Mouse (Mus musculus) limb, embryonic 12.5 days (tissue): ENCODE measurements around the gene Acvr1c. TPM values are rescaled to one million over a fixed set of nuclear protein-coding genes. Genes with fewer than 3 reads are reported as not detected.

ENCODE experiments used
- ATAC-seq: fragments of 200-750 bp; cut with Nextera tagmentation; 2 replicates; pipeline ENCODE4 v1.8.0; 2017; ENCODE audit warnings: low read depth, moderate TSS enrichment; ENCODE audit not compliant: insufficient number of reproducible peaks, insufficient read depth, low FRiP score, low TSS enrichment
- H3K27ac ChIP-seq: fragments of 300-500 bp; sonication (generic); 2 replicates; pipeline ENCODE4 v1.5.1; 2016; ENCODE audit warnings: mild to moderate bottlenecking, moderate library complexity
- H3K27me3 ChIP-seq: fragments of 300-500 bp; sonication (generic); 2 replicates; pipeline ENCODE4 v1.6.1; 2016; ENCODE audit warnings: mild to moderate bottlenecking, moderate library complexity
- H3K36me3 ChIP-seq: fragments of 300-500 bp; sonication (generic); 2 replicates; pipeline ENCODE4 v1.6.1; 2016; ENCODE audit warnings: mild to moderate bottlenecking, moderate library complexity
- H3K4me1 ChIP-seq: fragments of 300-500 bp; sonication (generic); replicated peaks from 2 replicates; pipeline ENCODE4 v1.6.1; 2016
- H3K4me2 ChIP-seq: fragments of 300-500 bp; sonication (generic); 2 replicates; pipeline ENCODE4 v1.6.1; 2016; ENCODE audit warnings: mild to moderate bottlenecking, moderate library complexity
- H3K4me3 ChIP-seq: fragments of 300-500 bp; sonication (generic); replicated peaks from 2 replicates; pipeline ENCODE4 v1.5.1; 2016; ENCODE audit warnings: mild to moderate bottlenecking
- H3K9ac ChIP-seq: fragments of 300-500 bp; sonication (generic); replicated peaks from 2 replicates; pipeline ENCODE4 v1.6.1; 2016; ENCODE audit warnings: mild to moderate bottlenecking, moderate library complexity
- H3K9me3 ChIP-seq: fragments of 300-500 bp; sonication (generic); 2 replicates; pipeline ENCODE4 v1.6.1; 2016; ENCODE audit warnings: mild to moderate bottlenecking, moderate library complexity
- WGBS: fragments of 180-500 bp; shearing (Covaris S2); methylation state at CpG from one replicate; pipeline ENCODE4 v1.1.7; 2016; 5-methylcytosine and 5-hydroxymethylcytosine counted together
- polyA plus RNA-seq: library from polyadenylated mRNA; unstranded; fragments of >200 nt; fragmentation: Nextera tagmentation; extraction: Ambion mirVana; gene quantifications from 2 replicates; pipeline ENCODE4 v1.2.1, GENCODE M21; 2016

Gene Acvr1c
- polyA plus RNA-seq, 1 experiment from 2014 or later: 0.05 TPM

DNA sequence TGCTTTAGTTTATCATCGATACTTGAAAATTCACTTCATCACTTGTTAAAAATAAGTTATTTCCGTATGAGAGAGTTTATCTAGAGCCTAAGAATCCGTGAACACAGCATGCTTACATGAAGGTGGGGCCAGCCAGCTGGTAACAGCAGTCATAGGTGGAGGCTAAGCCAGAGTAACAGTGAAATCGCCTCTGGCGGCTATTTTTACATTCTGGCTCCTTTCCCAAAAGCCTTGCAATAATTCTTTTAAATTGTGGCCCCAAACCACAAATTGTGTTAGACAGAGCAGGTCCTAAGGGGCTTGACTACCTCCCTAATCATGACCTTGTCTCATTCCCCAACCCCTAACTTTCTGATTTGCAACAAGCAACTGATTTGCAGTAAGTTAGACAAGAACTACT, 4.8 kb downstream of the Acvr1c start:
- Histone ChIP-seq H3K36me3 (no peaks in the 10 kb centered on the region), H3K9me3 (no peaks in the 10 kb centered on the region), H3K4me3 (no peak overlapping the region), H3K9ac (no peak overlapping the region), H3K4me2 (no peak overlapping the region), H3K27me3 (peaks cover 23% of the 10 kb centered on the region), H3K27ac (no peak overlapping the region), H3K4me1 (peaks cover 9% of the 10 kb centered on the region)
- 67% methylated on average over 5 of the region's 5 CpGs for WGBS
- ATAC-seq: no peak

DNA sequence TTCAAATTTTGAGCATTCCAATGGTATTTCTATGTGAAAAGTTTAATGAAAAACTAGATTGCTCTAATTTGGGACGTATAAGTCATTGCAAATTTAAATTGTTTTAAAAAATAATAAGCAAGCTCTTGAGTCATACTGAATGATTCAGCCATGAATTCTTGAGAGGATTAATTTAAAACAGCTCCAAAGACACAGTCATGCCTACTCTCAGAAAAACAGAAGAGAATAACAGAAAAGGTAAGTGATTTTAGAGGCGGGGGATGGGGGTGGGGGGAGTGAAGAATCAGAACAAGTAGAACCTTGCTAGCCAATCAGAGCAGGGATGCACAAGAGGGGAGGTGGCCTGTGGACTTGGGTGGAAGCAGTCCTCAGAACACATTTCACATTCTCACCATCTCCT, 7.0 kb downstream of the Acvr1c start:
- ATAC-seq: no peak

DNA sequence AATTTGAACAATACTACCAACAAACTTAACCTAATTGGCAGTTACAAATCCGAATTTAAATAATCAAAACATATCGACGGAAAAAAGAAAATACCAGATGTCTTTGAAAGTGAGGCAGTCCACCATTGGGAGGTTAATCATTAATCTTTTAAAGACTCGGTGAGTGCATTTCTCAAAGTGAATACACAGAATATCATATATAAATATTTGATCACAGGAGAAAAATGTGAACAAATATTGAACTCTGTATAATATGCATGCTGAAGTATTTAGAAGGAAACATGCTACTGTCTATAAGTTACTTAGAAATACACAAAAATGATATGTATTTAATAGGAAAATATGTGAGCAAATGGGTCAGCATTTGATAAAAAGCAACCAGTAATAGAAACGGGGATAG, 21.0 kb downstream of the Acvr1c start:
- Histone ChIP-seq H3K27me3 (no peaks in the 10 kb centered on the region), H3K4me2 (no peak overlapping the region), H3K4me1 (no peaks in the 10 kb centered on the region), H3K9me3 (no peaks in the 10 kb centered on the region), H3K27ac (no peak overlapping the region), H3K9ac (no peak overlapping the region), H3K36me3 (no peaks in the 10 kb centered on the region), H3K4me3 (no peak overlapping the region)
- ATAC-seq: no peak
- 85% methylated on average over 5 of the region's 5 CpGs for WGBS

More for the DNA sequence above, 7.0 kb downstream of the Acvr1c start:
- Histone ChIP-seq H3K36me3 (no peaks in the 10 kb centered on the region), H3K4me3 (no peak overlapping the region), H3K9ac (no peak overlapping the region), H3K9me3 (no peaks in the 10 kb centered on the region), H3K27me3 (peaks cover 8% of the 10 kb centered on the region), H3K4me2 (no peak overlapping the region), H3K27ac (no peak overlapping the region), H3K4me1 (no peaks in the 10 kb centered on the region)
- WGBS: 87% methylated on average over 2 of the region's 2 CpGs

DNA sequence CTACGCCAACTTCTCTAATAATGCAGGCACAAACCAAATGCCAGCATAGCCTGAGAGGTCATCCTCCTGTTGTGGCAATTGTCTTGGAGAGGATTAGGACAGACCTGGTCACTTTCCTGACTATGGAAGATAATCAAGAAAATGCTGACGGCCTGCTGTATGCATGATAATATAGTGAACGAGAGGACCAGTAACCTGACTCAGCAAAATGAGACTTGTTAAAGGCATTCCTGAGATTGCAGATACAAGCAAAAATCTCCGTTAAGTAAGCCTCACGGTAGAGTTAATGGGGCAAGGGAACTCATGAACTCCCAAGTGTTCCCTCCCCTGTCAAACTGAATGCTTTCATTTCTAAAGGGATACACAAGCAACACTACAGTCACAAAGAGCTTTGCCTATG, 28.1 kb downstream of the Acvr1c start:
- H3K9me3 ChIP-seq: no peaks in the 10 kb centered on the region
- WGBS: 87% methylated on average over 5 of the region's 5 CpGs

DNA sequence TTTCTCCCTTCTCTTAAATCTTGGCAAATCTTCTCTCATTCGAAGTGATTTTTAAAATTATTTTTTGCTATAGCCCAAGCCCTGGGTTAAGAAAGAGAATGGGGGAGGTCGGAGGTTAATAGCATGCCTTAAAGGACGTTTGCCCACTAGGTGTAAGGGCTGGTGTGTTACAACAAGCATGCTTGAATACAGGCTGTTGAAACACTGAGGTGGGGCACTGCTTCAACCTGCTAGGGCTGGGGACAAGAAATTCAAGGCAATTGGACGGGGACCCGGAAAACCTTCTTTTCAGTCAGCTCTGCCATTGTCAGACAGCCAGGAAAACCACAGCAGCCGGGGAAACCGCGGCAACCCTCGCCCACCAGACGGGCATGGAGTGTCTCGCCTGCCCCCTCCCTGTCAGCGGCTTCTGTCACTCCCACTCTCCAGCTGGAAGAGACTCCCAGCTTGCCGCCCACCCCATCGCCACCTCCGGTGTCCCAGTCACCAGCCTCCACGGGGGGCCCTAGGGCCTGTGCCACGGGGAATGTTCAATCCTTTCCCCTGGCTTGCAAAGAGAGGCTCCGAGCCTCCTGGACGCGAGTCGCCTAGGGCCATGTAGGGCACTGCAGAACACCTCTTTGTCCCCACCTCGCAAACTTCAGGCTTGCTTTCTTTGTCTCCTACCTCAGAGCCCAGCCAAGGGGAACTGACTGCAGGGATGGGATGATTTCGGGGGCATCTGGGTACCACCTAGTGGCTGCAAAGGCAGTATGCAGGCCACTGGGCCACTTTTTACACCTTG, 33.4 kb downstream of the Acvr1c start:
- H3K4me1 ChIP-seq: 0 out of 2 replicates have a peak, but pooled peaks cover 5% of the 10 kb centered on the region
- peak overlapping the region; percentile 80 for H3K4me2 ChIP-seq
- H3K9me3 ChIP-seq: no peaks in the 10 kb centered on the region
- H3K27me3 ChIP-seq: no peaks in the 10 kb centered on the region
- no peaks in the 10 kb centered on the region for H3K36me3 ChIP-seq
- WGBS: 13% methylated on average over 23 of the region's 23 CpGs
- peak overlapping the region; percentile 73 for H3K9ac ChIP-seq
- H3K27ac ChIP-seq: no peak overlapping the region
- peak; percentile 78; the same call in 1 of the 2 replicates for ATAC-seq
- peak overlapping the region; percentile 48 for H3K4me3 ChIP-seq

More for the DNA sequence above, 28.1 kb downstream of the Acvr1c start:
- Histone ChIP-seq H3K27ac (no peak overlapping the region), H3K4me2 (no peak overlapping the region), H3K4me1 (no peaks in the 10 kb centered on the region), H3K27me3 (no peaks in the 10 kb centered on the region), H3K9ac (no peak overlapping the region), H3K4me3 (no peak overlapping the region), H3K36me3 (no peaks in the 10 kb centered on the region)
- ATAC-seq: no peak

DNA sequence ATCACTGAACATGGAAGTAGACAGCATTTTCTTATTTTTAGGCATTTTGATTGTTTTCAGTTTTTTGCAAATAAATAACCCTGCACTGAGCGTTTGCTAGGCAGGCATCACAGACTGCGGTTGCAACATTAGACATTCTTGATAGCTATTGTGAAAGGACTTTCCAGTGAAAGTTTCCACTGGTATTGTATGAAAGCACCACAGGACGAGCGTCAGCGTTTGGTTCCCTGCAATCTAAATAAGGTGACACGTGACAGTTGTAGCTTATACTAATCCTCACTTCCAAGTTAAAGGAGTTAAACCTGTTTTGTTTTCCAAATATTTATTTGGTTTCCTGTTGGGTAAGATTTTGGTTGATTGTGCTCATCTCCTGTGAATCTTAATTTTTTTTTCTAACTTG, 34.4 kb downstream of the Acvr1c start:
- ATAC-seq: no peak
- Histone ChIP-seq H3K4me3 (no peak overlapping the region), H3K9me3 (no peaks in the 10 kb centered on the region), H3K27ac (no peak overlapping the region), H3K36me3 (no peaks in the 10 kb centered on the region), H3K9ac (no peak overlapping the region), H3K4me2 (no peak overlapping the region), H3K27me3 (no peaks in the 10 kb centered on the region), H3K4me1 (0 out of 2 replicates have a peak, but pooled peaks cover 5% of the 10 kb centered on the region)
- WGBS: 85% methylated on average over 6 of the region's 6 CpGs

DNA sequence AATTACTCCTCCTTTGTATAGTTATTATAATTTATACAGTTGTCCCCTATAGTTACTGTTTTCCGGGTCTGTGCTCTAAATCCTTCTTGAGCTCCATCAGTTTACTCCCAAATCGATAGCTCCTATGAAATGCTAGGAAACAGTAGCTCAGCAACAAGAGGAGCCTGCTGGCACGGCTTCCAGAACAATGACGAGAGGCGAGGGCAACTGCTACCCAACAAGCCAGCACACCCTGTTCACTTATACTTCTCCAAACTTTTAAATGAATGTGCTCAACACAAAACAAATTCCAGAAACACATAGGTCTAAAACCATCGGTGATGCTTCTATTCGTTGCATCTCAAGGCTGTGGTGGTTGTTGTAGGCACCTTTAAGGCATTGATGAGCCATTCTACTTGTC, 41.5 kb downstream of the Acvr1c start:
- H3K27ac ChIP-seq: no peak overlapping the region
- no peaks in the 10 kb centered on the region for H3K4me1 ChIP-seq
- no peaks in the 10 kb centered on the region for H3K9me3 ChIP-seq
- H3K9ac ChIP-seq: no peak overlapping the region
- 90% methylated on average over 7 of the region's 7 CpGs for WGBS
- H3K27me3 ChIP-seq: no peaks in the 10 kb centered on the region
- no peak overlapping the region for H3K4me3 ChIP-seq
- no peaks in the 10 kb centered on the region for H3K36me3 ChIP-seq
- H3K4me2 ChIP-seq: no peak overlapping the region
- ATAC-seq: no peak

DNA sequence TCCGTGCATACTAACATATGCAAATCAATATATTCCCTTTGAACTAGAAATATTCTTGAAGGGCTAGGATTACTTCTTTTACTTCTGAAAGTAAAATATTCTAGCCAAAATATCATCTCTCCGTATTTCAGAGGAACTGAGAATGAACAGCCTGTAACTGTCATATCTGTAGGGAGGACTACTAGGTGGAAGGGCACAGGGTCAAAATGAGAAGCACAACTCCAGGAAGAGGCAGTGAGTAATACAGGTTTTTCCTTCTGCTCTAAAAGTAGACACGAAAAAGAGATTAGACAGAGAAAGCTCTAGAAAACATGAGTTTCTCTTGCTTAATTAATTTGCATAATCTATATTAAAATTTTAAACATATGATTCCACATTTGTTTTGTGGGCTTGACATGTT, 48.0 kb downstream of the Acvr1c start:
- Histone ChIP-seq H3K4me1 (no peaks in the 10 kb centered on the region), H3K9ac (no peak overlapping the region), H3K27me3 (no peaks in the 10 kb centered on the region), H3K9me3 (no peaks in the 10 kb centered on the region), H3K4me3 (no peak overlapping the region), H3K36me3 (no peaks in the 10 kb centered on the region), H3K27ac (no peak overlapping the region), H3K4me2 (no peak overlapping the region)
- WGBS: 75% methylated on average over 3 of the region's 3 CpGs
- ATAC-seq: no peak

DNA sequence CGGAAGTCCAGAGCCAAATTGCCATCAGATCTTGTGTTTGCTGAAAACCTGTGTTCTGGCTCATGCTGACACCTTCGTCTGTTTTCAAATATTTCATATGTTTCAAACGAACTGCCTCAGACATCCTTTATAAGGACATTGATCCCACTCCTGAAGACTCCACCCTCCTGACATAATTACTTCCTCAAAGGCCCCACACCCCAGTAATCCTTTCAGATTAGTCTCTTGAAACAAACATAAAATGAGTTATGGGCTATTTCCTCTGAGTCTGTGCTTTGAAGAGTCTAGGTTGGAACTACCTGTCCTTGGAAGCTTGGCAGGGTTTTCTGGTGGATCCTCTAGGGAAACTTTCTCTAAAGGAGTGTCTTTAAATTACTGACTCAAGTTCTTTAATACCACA, 53.2 kb downstream of the Acvr1c start:
- no peak overlapping the region for H3K4me2 ChIP-seq
- no peak for ATAC-seq
- H3K27ac ChIP-seq: no peak overlapping the region
- H3K27me3 ChIP-seq: no peaks in the 10 kb centered on the region
- WGBS: 57% methylated on average over 3 of the region's 3 CpGs
- H3K4me1 ChIP-seq: no peaks in the 10 kb centered on the region
- H3K9me3 ChIP-seq: no peaks in the 10 kb centered on the region
- H3K9ac ChIP-seq: no peak overlapping the region
- H3K4me3 ChIP-seq: no peak overlapping the region
- H3K36me3 ChIP-seq: no peaks in the 10 kb centered on the region

DNA sequence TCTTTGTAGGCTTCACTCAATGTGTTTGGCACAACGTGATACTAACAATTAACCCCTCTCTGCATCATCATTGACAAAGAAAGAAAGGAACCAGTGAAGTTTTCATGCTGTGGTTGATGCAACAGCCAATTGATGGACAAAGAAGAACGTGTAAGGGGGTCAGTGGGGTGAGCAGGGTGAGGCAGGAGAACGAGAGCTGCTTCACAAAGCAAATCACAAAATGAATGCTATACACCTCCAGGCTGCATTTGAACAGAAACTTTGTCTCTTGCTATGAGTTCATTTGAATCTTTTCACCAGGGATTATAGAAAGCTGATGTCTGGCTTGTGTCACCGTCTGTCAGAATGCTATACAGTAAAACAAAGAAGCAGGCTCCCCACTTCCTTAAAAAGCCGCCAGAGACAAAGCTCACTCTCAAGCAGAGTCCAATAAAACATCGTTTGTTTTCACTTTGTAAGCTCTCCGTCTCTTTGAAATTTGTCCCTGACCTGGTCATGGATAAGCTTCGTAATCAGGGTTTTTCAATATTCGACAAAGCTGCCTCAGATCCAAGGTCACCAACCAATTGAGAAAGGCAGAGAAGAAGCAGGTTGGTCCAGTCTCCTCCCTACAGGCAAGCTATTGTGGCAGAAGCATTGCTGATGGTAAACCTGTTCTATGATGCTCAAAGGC, 67.8 kb downstream of the Acvr1c start:
- ATAC-seq: no peak
- no peak overlapping the region for H3K27ac ChIP-seq
- 49% methylated on average over 9 of the region's 9 CpGs for WGBS

DNA sequence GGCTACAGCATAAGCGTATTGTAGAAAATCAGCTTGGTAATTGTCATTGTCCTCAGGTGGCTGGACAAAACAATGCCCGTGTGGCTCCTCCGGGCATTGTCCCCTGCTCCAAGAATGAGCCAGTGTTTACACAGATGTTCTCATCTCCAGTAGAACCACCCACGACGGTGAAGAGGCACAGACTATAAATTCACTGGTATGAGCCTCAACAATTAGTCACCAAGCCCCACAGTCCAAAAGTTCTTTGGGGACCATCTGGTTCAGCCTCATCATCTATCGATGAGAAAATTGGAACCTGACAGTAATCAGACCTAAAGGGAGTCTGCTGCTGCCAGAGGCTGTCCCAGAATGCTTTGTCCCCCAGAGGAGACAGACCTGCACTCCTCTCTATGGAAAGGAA, 68.4 kb downstream of the Acvr1c start:
- no peak overlapping the region for H3K4me3 ChIP-seq
- no peaks in the 10 kb centered on the region for H3K36me3 ChIP-seq
- H3K4me1 ChIP-seq: no peaks in the 10 kb centered on the region
- no peak overlapping the region for H3K4me2 ChIP-seq
- H3K27ac ChIP-seq: no peak overlapping the region
- H3K27me3 ChIP-seq: no peaks in the 10 kb centered on the region
- no peaks in the 10 kb centered on the region for H3K9me3 ChIP-seq
- WGBS: 79% methylated on average over 6 of the region's 6 CpGs
- H3K9ac ChIP-seq: no peak overlapping the region
- ATAC-seq: no peak

More for the DNA sequence above, 67.8 kb downstream of the Acvr1c start:
- Histone ChIP-seq H3K9me3 (no peaks in the 10 kb centered on the region), H3K27me3 (no peaks in the 10 kb centered on the region), H3K36me3 (no peaks in the 10 kb centered on the region), H3K4me3 (no peak overlapping the region), H3K4me1 (no peaks in the 10 kb centered on the region), H3K4me2 (no peak overlapping the region), H3K9ac (no peak overlapping the region)
